Mouse (Mus musculus) intestine, embryonic 15.5 days (tissue): ENCODE measurements around the gene Sspn. TPM values are rescaled to one million over a fixed set of nuclear protein-coding genes. Genes with fewer than 3 reads are reported as not detected.

Experiments
- ATAC-seq: fragments of 200-750 bp; cut with Nextera tagmentation; 2 replicates; pipeline ENCODE4 v1.8.0; 2017; ENCODE audit warnings: moderate TSS enrichment, moderate library complexity
- H3K27ac ChIP-seq: fragments of 300-500 bp; sonication (generic); 2 replicates; pipeline ENCODE4 v1.5.1; 2015; ENCODE audit warnings: mild to moderate bottlenecking, inconsistent platforms
- H3K27me3 ChIP-seq: fragments of 300-500 bp; sonication (generic); replicated peaks from 2 replicates; pipeline ENCODE4 v1.6.1; 2015; ENCODE audit warnings: inconsistent platforms
- H3K36me3 ChIP-seq: fragments of 300-500 bp; sonication (generic); 2 replicates; pipeline ENCODE4 v1.6.1; 2015; ENCODE audit warnings: inconsistent platforms
- H3K4me1 ChIP-seq: fragments of 300-500 bp; sonication (generic); replicated peaks from 2 replicates; pipeline ENCODE4 v1.6.1; 2015; ENCODE audit warnings: inconsistent platforms
- H3K4me2 ChIP-seq: fragments of 300-500 bp; sonication (generic); replicated peaks from 2 replicates; pipeline ENCODE4 v1.6.1; 2015; ENCODE audit warnings: mild to moderate bottlenecking, inconsistent platforms
- H3K4me3 ChIP-seq: fragments of 300-500 bp; sonication (generic); replicated peaks from 2 replicates; pipeline ENCODE4 v1.5.1; 2015; ENCODE audit warnings: inconsistent platforms
- H3K9ac ChIP-seq: fragments of 300-500 bp; sonication (generic); 2 replicates; pipeline ENCODE4 v1.6.1; 2015; ENCODE audit warnings: inconsistent platforms
- H3K9me3 ChIP-seq: fragments of 300-500 bp; sonication (generic); 2 replicates; pipeline ENCODE4 v1.6.1; 2016; ENCODE audit warnings: inconsistent platforms
- WGBS: fragments of 180-500 bp; shearing (Covaris S2); methylation state at CpG from one replicate; pipeline ENCODE4 v1.1.7; 2015; 5-methylcytosine and 5-hydroxymethylcytosine counted together
- polyA plus RNA-seq: library from polyadenylated mRNA; unstranded; fragments of >200 nt; fragmentation: Nextera tagmentation; extraction: Ambion mirVana; gene quantifications from 2 replicates; pipeline ENCODE4 v1.2.1, GENCODE M21; 2015

Sspn gene
- polyA plus RNA-seq, 1 experiment from 2014 or later = 8.6 TPM

DNA sequence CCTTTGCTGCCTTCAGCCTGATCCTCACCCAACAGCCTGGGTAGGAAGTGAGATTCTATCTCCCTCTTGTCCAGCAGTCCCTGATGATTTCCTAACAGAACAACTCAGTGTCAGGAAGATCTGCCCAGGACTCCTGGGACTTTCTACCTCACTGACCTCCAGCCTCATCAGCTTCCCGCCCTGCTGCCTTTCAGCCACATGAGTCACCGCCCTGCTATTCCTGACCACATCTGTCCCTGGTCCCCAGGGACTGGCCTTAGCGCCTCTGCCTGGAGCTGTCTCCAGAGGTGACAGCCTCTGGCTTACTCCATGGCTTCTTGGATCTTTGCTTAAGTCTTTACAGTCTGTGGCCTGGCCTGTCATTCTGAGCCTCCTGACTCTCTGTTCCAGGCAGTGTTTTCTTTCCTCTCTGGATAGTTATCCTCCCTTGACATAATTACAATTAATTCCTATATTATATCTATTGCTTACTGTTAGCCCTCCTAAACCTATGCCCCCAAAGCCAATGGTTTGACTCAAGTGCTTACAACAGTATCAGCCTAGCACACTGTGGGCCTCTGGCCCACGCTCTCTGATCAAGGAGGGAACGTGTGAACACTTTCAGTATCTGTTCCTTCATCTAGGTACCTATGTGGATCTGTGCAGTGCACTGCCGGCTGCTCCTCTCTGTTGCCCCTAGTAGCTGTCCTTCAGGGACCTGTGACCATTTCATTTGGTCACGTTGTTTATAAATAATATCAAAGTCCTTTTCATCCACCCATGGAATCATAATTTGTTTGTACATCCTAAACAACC lies 25.1 kb upstream of the Sspn start:
- Histone ChIP-seq H3K27ac (no peak overlapping the region), H3K9me3 (no peaks in the 10 kb centered on the region), H3K4me2 (no peak overlapping the region), H3K4me3 (no peak overlapping the region), H3K27me3 (no peaks in the 10 kb centered on the region), H3K36me3 (no peaks in the 10 kb centered on the region), H3K9ac (no peak overlapping the region), H3K4me1 (no peaks in the 10 kb centered on the region)
- no peak for ATAC-seq
- 70% methylated on average over 7 of the region's 7 CpGs for WGBS

DNA sequence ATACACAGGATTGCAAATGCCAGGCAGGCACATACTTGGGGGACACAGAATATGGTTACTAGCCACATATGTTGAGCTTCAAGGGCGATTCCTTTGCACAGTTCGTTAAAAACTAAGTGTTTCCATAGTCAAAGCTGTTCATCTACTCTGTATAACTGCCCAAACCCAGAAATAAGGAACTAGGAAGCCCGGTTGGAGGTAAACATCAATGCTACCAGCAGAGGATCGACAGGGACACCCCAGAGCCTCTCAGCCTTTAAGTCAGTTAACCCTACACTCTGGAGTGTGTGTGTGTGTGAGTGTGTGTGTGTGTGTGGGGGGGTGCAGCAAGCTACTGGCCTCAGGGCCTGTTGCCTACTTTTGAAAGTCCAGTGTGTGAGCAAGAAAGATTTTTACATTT lies 21.5 kb upstream of the Sspn start:
- Histone ChIP-seq H3K4me1 (no peaks in the 10 kb centered on the region), H3K27ac (no peak overlapping the region), H3K36me3 (no peaks in the 10 kb centered on the region), H3K4me3 (no peak overlapping the region), H3K27me3 (no peaks in the 10 kb centered on the region), H3K9me3 (no peaks in the 10 kb centered on the region), H3K4me2 (no peak overlapping the region), H3K9ac (no peak overlapping the region)
- 74% methylated on average over 4 of the region's 4 CpGs for WGBS
- no peak for ATAC-seq

DNA sequence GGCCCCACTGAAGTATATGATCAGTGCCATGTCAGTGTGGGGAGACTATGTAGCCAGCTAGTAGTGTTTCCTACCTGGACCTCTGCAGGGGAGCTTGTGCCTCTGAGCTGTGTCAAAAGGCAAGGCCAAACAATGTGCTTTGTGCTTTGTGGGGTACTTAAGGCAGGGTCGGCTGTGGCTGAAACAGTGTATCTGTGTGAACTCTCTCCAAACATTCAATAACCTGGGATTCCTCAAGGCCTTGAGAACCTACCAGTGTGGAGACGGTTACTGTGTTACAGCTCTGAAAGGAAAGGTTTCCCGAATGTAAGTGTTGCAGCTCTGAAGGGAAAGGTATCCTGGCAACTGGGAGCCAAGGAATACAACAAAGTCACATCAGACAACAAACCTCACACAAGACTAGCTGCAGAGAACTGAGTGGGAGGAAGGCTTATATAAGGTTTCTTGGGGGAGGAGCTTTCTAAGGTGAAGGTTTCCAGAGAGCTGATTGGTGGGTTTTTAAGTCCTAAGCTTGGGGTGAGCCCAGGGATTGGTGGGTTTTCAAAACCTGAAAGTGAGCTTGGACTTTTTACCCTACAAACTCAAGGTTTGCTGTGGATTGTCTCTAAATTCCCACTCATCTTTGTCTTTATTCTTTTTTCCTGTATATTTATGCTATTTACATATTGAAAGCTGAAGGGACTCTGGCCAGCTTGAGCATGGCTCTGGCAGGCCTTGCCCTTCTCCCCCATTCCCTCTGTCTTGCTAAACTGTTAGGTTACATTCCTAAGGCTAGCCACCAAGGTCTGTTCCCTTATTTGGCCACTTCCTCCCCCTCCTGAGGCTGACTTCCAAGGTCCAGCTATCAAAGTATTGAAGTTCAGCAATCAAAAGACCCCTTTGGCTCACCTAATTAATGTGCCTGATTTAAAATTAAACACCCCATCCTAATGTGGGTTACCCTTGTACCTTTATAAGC lies 20.7 kb upstream of the Sspn start:
- ATAC-seq = no peak
- Histone ChIP-seq H3K9ac (no peak overlapping the region), H3K4me2 (no peak overlapping the region), H3K27ac (no peak overlapping the region), H3K4me1 (no peaks in the 10 kb centered on the region), H3K27me3 (no peaks in the 10 kb centered on the region), H3K36me3 (no peaks in the 10 kb centered on the region), H3K9me3 (no peaks in the 10 kb centered on the region), H3K4me3 (no peak overlapping the region)
- 66% methylated on average over 3 of the region's 3 CpGs for WGBS

GRCm38 (mm10) chr6:145912232-145912631 lies 19.2 kb upstream of the Sspn start:
- no peak for ATAC-seq
- Histone ChIP-seq H3K4me1 (no peaks in the 10 kb centered on the region), H3K9ac (no peak overlapping the region), H3K9me3 (no peaks in the 10 kb centered on the region), H3K27ac (no peak overlapping the region), H3K27me3 (no peaks in the 10 kb centered on the region), H3K4me2 (no peak overlapping the region), H3K4me3 (no peak overlapping the region), H3K36me3 (no peaks in the 10 kb centered on the region)

DNA sequence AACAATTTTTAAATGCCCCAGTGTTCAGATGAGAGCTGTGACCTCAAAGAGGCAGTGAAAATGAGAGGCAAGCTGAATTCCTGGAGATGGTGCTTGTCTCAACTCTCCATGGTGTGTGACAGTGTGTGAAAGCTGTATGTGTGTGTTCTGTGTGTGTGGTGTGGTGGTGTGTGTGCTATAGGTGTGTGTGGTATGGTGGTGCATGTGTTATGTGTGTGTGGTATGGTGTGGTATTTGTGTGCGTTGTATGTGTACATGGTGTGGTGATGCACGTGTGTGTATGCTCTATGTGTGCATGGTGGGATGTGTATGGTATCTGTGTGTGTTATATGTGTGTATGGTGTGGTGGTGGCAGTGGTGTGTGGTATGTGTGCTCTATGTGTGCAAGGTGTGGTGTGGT lies 16.0 kb upstream of the Sspn start:
- Histone ChIP-seq H3K4me1 (no peaks in the 10 kb centered on the region), H3K9me3 (no peaks in the 10 kb centered on the region), H3K27ac (no peak overlapping the region), H3K4me3 (no peak overlapping the region), H3K27me3 (no peaks in the 10 kb centered on the region), H3K36me3 (no peaks in the 10 kb centered on the region), H3K4me2 (no peak overlapping the region), H3K9ac (no peak overlapping the region)
- WGBS = 94% methylated on average over 2 of the region's 2 CpGs
- no peak for ATAC-seq

DNA sequence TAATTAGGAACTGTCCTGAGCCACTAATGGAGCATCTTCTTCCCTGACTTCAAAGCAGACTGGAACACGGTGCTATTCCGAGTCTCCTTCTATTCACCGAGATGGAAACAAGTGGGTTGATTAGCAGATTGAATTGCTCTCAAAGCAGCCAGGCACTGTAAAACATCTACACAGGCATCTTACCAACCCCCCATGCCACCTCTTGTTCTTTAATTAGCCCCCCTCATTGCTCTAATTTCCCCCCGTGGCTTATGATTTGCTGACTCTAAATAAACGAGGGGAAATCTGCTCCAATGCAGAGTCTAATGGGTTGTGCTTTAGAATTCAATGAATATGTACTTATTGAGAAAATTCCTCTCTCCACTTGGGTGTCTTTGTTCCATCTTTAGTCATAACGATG lies 15.0 kb upstream of the Sspn start:
- Histone ChIP-seq H3K4me3 (no peak overlapping the region), H3K4me1 (no peaks in the 10 kb centered on the region), H3K9me3 (no peaks in the 10 kb centered on the region), H3K27ac (no peak overlapping the region), H3K4me2 (no peak overlapping the region), H3K9ac (no peak overlapping the region), H3K36me3 (no peaks in the 10 kb centered on the region), H3K27me3 (no peaks in the 10 kb centered on the region)
- no peak for ATAC-seq
- 67% methylated on average over 6 of the region's 6 CpGs for WGBS

DNA sequence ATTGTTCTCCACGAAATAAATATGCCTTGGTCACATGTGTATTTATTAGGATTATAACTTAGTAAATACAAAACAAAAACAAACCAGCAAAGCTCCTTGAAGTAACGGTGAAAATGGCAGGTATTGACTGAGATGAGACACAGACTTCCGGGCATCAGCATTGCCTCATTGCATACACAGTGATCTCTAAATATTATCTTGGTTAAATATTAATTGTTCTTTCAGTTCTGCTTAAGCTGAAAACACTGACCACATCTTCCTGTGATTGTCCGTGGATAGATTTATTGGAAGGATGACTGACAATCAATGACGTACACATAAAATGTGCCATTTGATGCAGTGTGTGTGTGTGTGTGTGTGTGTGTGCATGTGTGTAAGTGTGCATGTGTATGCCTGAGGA lies 13.2 kb upstream of the Sspn start:
- H3K27me3 ChIP-seq = no peaks in the 10 kb centered on the region
- no peaks in the 10 kb centered on the region for H3K36me3 ChIP-seq
- H3K4me3 ChIP-seq = no peak overlapping the region
- H3K9ac ChIP-seq = no peak overlapping the region
- no peak overlapping the region for H3K27ac ChIP-seq
- no peaks in the 10 kb centered on the region for H3K9me3 ChIP-seq
- H3K4me2 ChIP-seq = no peak overlapping the region
- ATAC-seq = no peak
- H3K4me1 ChIP-seq = no peaks in the 10 kb centered on the region
- WGBS = 63% methylated on average over 5 of the region's 5 CpGs

GRCm38 (mm10) chr6:145923594-145923993 lies 7.8 kb upstream of the Sspn start:
- H3K36me3 ChIP-seq = no peaks in the 10 kb centered on the region
- H3K27me3 ChIP-seq = no peaks in the 10 kb centered on the region
- no peak overlapping the region for H3K4me3 ChIP-seq
- H3K4me2 ChIP-seq = no peak overlapping the region
- no peak overlapping the region for H3K9ac ChIP-seq
- H3K9me3 ChIP-seq = no peaks in the 10 kb centered on the region
- ATAC-seq = no peak
- no peak overlapping the region for H3K27ac ChIP-seq
- WGBS = 82% methylated on average over 6 of the region's 6 CpGs
- no peaks in the 10 kb centered on the region for H3K4me1 ChIP-seq

DNA sequence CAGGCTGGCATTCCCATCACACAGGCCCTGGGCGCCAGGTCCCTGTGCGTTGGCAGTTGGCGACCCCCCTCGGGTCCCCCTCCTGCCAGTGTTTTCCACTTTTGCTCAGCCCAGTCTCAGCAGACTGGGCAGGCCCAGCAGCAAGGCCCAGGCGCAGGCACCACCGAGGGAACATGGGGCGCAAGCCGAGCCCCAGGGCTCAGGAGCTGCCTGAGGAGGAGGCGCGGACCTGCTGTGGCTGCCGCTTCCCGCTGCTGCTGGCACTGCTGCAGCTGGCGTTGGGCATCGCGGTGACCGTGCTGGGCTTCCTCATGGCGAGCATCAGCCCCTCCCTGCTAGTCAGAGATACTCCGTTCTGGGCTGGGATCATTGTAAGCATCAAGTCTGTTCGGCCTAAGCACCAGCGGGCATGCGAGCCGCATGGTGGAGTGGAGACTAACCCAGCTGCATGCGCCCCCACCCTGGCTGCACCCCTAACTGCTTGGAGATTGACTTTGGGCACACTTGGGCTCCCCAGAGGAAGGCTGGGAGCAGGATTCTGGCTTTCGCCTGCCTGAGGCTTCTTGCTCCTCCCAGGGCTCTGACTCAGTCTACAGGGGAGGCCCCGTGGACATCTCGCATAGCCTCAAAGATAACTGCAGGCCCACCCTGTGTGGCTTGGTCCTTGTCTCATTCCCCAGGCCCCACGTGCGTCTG lies 2.7 kb downstream of the Sspn start:
- WGBS = 10% methylated on average over 28 of the region's 28 CpGs
- Histone ChIP-seq H3K27ac (peak overlapping the region; percentile 86), H3K36me3 (no peaks in the 10 kb centered on the region), H3K9ac (peak overlapping the region; percentile 72), H3K4me3 (peak overlapping the region; percentile 43), H3K4me1 (peaks cover 9% of the 10 kb centered on the region), H3K27me3 (no peaks in the 10 kb centered on the region), H3K4me2 (peak overlapping the region; percentile 84), H3K9me3 (no peaks in the 10 kb centered on the region)
- ATAC-seq = peak; percentile 92

- Histone ChIP-seq H3K36me3 (no peaks in the 10 kb centered on the region), H3K4me1 (peaks cover 9% of the 10 kb centered on the region), H3K4me3 (peak overlapping the region; percentile 43), H3K27me3 (no peaks in the 10 kb centered on the region), H3K27ac (peak overlapping the region; percentile 86; the same call in 1 of the 2 replicates), H3K9me3 (no peaks in the 10 kb centered on the region), H3K4me2 (peak overlapping the region; percentile 84), H3K9ac (peak overlapping the region; percentile 72; the same call in 1 of the 2 replicates)
- WGBS = 63% methylated on average over 9 of the region's 9 CpGs
- peak; percentile 28 for ATAC-seq
Measured at GRCm38 (mm10) chr6:145934697-145935240, 3.3 kb downstream of the Sspn start.

- Histone ChIP-seq H3K36me3 (no peaks in the 10 kb centered on the region), H3K9me3 (no peaks in the 10 kb centered on the region), H3K9ac (no peak overlapping the region), H3K4me1 (peaks cover 9% of the 10 kb centered on the region), H3K27ac (no peak overlapping the region), H3K27me3 (no peaks in the 10 kb centered on the region), H3K4me2 (no peak overlapping the region), H3K4me3 (no peak overlapping the region)
- ATAC-seq = no peak
- 78% methylated on average over 2 of the region's 2 CpGs for WGBS
Measured at GRCm38 (mm10) chr6:145935912-145936311, 4.5 kb downstream of the Sspn start.

DNA sequence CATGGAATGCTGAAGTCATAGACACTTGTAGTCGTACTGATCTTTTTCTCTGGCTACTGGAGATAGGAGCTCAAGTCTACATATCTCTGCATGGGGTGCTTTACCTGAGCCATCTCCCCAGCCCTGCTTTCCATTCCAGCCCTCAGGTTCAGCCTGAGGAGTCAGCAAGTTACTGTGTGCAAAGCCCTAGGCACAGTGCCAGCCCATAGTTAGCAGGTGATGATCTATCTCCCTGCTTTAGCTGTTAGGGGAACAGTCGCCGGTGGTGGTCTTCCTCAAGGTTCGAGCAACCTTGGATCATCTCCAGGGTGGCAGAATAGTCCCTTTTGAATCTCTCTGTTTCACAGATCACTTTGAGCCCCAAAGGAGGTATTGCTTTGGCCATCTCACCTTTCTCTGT lies 5.1 kb downstream of the Sspn start:
- Histone ChIP-seq H3K9me3 (no peaks in the 10 kb centered on the region), H3K27ac (no peak overlapping the region), H3K27me3 (no peaks in the 10 kb centered on the region), H3K9ac (no peak overlapping the region), H3K4me2 (no peak overlapping the region), H3K4me1 (peaks cover 9% of the 10 kb centered on the region), H3K4me3 (no peak overlapping the region), H3K36me3 (no peaks in the 10 kb centered on the region)
- ATAC-seq = no peak
- 91% methylated on average over 4 of the region's 4 CpGs for WGBS
